ENCODE assay signal across 10 mouse cellular contexts in genomic region chr17:69439571-69440480, GRCm38 (mm10). TPM values are rescaled to one million over a fixed set of nuclear protein-coding genes. Genes with fewer than 3 reads are reported as not detected.
DNase-seq lines count a peak whose midpoint lies in the region; ATAC-seq lines count a peak whose summit lies in the region.
"Had no signal": no experiment of that assay in that cellular context is flagged by ENCODE, and none has a peak within 500 bp of the region (broad histone marks: within the 10 kb centered on the region; RNA-seq: fewer than 3 reads in every experiment).

No protein-coding gene starts in this region.

- H3K4me2 ChIP-seq in embryonic facial prominence, embryonic 11.5 days (ENCODE audit: low read depth, low read length), result peak overlapping the region; percentile 67
- peak overlapping the region; percentile 87 for H3K4me2 ChIP-seq in hindbrain, embryonic 12.5 days (replicated peaks)
- peak overlapping the region; percentile 92 for H3K4me2 ChIP-seq in neural tube, embryonic 13.5 days

- under 1% methylated on average over 52 of the region's 52 CpGs for WGBS in heart, embryonic 10.5 days
- WGBS in embryonic facial prominence, embryonic 11.5 days, result under 1% methylated on average over 52 of the region's 52 CpGs
- under 1% methylated on average over 51 of the region's 52 CpGs for WGBS in hindbrain, embryonic 12.5 days
- whole genome bisulfite sequencing in neural tube, embryonic 13.5 days, result under 1% methylated on average over 52 of the region's 52 CpGs

- intact Hi-C loops in left cerebral cortex, postnatal 4 days (cut with DNase I), result no loop called here

- H3K4me3 ChIP-seq in heart, embryonic 10.5 days, result peak overlapping the region; percentile 62
- peak overlapping the region; percentile 23 for H3K4me3 ChIP-seq in embryonic facial prominence, embryonic 11.5 days (ENCODE audit: low read depth, low read length)
- peak overlapping the region; percentile 49 for H3K4me3 ChIP-seq in hindbrain, embryonic 12.5 days
- peak overlapping the region; percentile 58 for H3K4me3 ChIP-seq in neural tube, embryonic 13.5 days

- no peak overlapping the region for H3K27ac ChIP-seq in heart, embryonic 10.5 days
- no peak overlapping the region for H3K27ac ChIP-seq in embryonic facial prominence, embryonic 11.5 days (replicated peaks; ENCODE audit: low read depth, low read length)
- H3K27ac ChIP-seq in hindbrain, embryonic 12.5 days, result no peak overlapping the region
- no peak overlapping the region for H3K27ac ChIP-seq in neural tube, embryonic 13.5 days (replicated peaks)

- no peak overlapping the region for H3K9ac ChIP-seq in embryonic facial prominence, embryonic 11.5 days (replicated peaks; ENCODE audit: low read length)
- peak overlapping the region; percentile 53 for H3K9ac ChIP-seq in hindbrain, embryonic 12.5 days
- H3K9ac ChIP-seq in neural tube, embryonic 13.5 days, result peak overlapping the region; percentile 70

- no peak for ATAC-seq in embryonic facial prominence, embryonic 11.5 days (replicated peaks; ENCODE audit: insufficient number of reproducible peaks, low FRiP score, low TSS enrichment, low read depth)
- peak; percentile 75 for ATAC-seq in hindbrain, embryonic 12.5 days (ENCODE audit: low FRiP score)
- peak; percentile 73 for ATAC-seq in neural tube, embryonic 13.5 days (ENCODE audit: low read depth)

- H3K9me3 ChIP-seq in heart, embryonic 10.5 days, result no peaks in the 10 kb centered on the region
- no peaks in the 10 kb centered on the region for H3K9me3 ChIP-seq in embryonic facial prominence, embryonic 11.5 days (replicated peaks; ENCODE audit: control insufficient read depth, low read length)
- H3K9me3 ChIP-seq in hindbrain, embryonic 12.5 days (replicated peaks), result no peaks in the 10 kb centered on the region
- no peaks in the 10 kb centered on the region for H3K9me3 ChIP-seq in neural tube, embryonic 13.5 days

- H3K4me1 ChIP-seq in heart, embryonic 10.5 days, result peaks cover 20% of the 10 kb centered on the region
- H3K4me1 ChIP-seq in embryonic facial prominence, embryonic 11.5 days (ENCODE audit: control insufficient read depth, insufficient read depth, low read length), result peaks cover 2% of the 10 kb centered on the region; the same call in 1 of the 2 replicates
- peaks cover 15% of the 10 kb centered on the region for H3K4me1 ChIP-seq in hindbrain, embryonic 12.5 days
- H3K4me1 ChIP-seq in neural tube, embryonic 13.5 days (replicated peaks), result peaks cover 15% of the 10 kb centered on the region

- H3K36me3 ChIP-seq in heart, embryonic 10.5 days, result no peaks in the 10 kb centered on the region
- H3K36me3 ChIP-seq in embryonic facial prominence, embryonic 11.5 days (replicated peaks; ENCODE audit: control insufficient read depth, insufficient read depth, low read depth, low read length), result no peaks in the 10 kb centered on the region
- H3K36me3 ChIP-seq in hindbrain, embryonic 12.5 days, result no peaks in the 10 kb centered on the region
- H3K36me3 ChIP-seq in neural tube, embryonic 13.5 days, result no peaks in the 10 kb centered on the region
- H3K36me3 ChIP-seq: G1E had no signal

- peak; percentile 75 for DNase-seq in heart, embryonic 10.5 days (ENCODE audit: low spot score)
- no peak for DNase-seq in heart, adult 8-10 months (ENCODE audit: low spot score)
- peak; percentile 62 for DNase-seq in R1 (ENCODE audit: low read depth, low spot score)
- peak; percentile 29 for DNase-seq in embryonic facial prominence, embryonic 11.5 days (ENCODE audit: low spot score)
- DNase-seq in left cerebral cortex, postnatal 4 days, result peak; percentile 34
- DNase-seq in ovary, postnatal 14 days (ENCODE audit: low spot score), result no peak

- peaks cover 43% of the 10 kb centered on the region for H3K27me3 ChIP-seq in heart, embryonic 10.5 days (ENCODE audit: insufficient read depth, poor library complexity, severe bottlenecking)
- peaks cover 20% of the 10 kb centered on the region for H3K27me3 ChIP-seq in embryonic facial prominence, embryonic 11.5 days (ENCODE audit: control insufficient read depth, insufficient read depth, low read length)
- H3K27me3 ChIP-seq in hindbrain, embryonic 12.5 days, result peaks cover 55% of the 10 kb centered on the region
- H3K27me3 ChIP-seq in neural tube, embryonic 13.5 days, result peaks cover 63% of the 10 kb centered on the region

RNA-seq across cellular contexts. Expression of gene Akain1, which starts 0.7 kb away (rescaled TPM):
- 0.11 TPM in 1 of 2 replicates, not detected in the other for polyA plus RNA-seq in heart, embryonic 10.5 days (2016; fragmentation: Nextera tagmentation; extraction: Ambion mirVana)
- total RNA-seq in heart, adult 8-10 months (2022), result not detected
- 0.15 and 0.17 TPM in 2 replicates for polyA plus RNA-seq in embryonic facial prominence, embryonic 11.5 days (2014; fragmentation: Nextera tagmentation; extraction: Ambion mirVana)
- polyA plus RNA-seq in hindbrain, embryonic 12.5 days (2016; fragmentation: Nextera tagmentation; extraction: Ambion mirVana), result 0.22 and 0.27 TPM in 2 replicates
- total RNA-seq in left cerebral cortex, postnatal 4 days (2021), result under 1 TPM in 1 of 2 experiments, not detected in 1; 0.24 TPM
- polyA plus RNA-seq in neural tube, embryonic 13.5 days (2015; fragmentation: Nextera tagmentation; extraction: Ambion mirVana), result 2.4 and 2.5 TPM in 2 replicates
- total RNA-seq: hematopoietic stem cell, adult 5-6 weeks had no signal
- polyA plus RNA-seq: G1E had no signal

RNA-seq across cellular contexts. Expression of gene Zbtb14, which starts 57.0 kb away (rescaled TPM):
- 16.9 and 17.7 TPM in 2 replicates for polyA plus RNA-seq in heart, embryonic 10.5 days (2016; fragmentation: Nextera tagmentation; extraction: Ambion mirVana)
- 10 to 100 TPM; 11.0 to 13.8 (median 11.5) TPM for total RNA-seq in heart, adult 8-10 months (2022)
- polyA plus RNA-seq in embryonic facial prominence, embryonic 11.5 days (2014; fragmentation: Nextera tagmentation; extraction: Ambion mirVana), result 29.7 and 34.5 TPM in 2 replicates
- polyA plus RNA-seq in hindbrain, embryonic 12.5 days (2016; fragmentation: Nextera tagmentation; extraction: Ambion mirVana), result 32.9 and 34.5 TPM in 2 replicates
- total RNA-seq in left cerebral cortex, postnatal 4 days (2021), result 10 to 100 TPM; 25.4 to 26.8 TPM
- 29.0 and 31.1 TPM in 2 replicates for polyA plus RNA-seq in neural tube, embryonic 13.5 days (2015; fragmentation: Nextera tagmentation; extraction: Ambion mirVana)

Comparison
In these comparisons a context has a peak if more than half of its experiments do, and no peak if none do; other contexts are left out.
1. DNase-seq: peak in heart, embryonic 10.5 days (single experiment), R1 (single experiment), embryonic facial prominence, embryonic 11.5 days (single experiment) and left cerebral cortex, postnatal 4 days (single experiment); none in heart, adult 8-10 months (single experiment) and ovary, postnatal 14 days (single experiment).
2. Peak in every context shown above with its lines, with median percentiles within 50 percentile points of each other: H3K4me3 ChIP-seq and H3K4me2 ChIP-seq.